Mouse (Mus musculus) right cerebral cortex, postnatal 36 days (tissue): ENCODE measurements around the gene Tango6.
A peak's percentile ranks its signal among the peaks of the same experiment; 100 is the strongest.
"Not testable (repeated sequence)": the region's sequence is repeated elsewhere in the genome, so short reads cannot be mapped to it uniquely, and the experiment has no call there.

Experiments
- DNase-seq, 2 experiments: peaks; one replicate each; pipeline ENCODE4 v3.0.0; 2022; ENCODE audit warnings: low spot score in 2 of 2, mixed read lengths in 1 of 2

Gene Tango6

DNA sequence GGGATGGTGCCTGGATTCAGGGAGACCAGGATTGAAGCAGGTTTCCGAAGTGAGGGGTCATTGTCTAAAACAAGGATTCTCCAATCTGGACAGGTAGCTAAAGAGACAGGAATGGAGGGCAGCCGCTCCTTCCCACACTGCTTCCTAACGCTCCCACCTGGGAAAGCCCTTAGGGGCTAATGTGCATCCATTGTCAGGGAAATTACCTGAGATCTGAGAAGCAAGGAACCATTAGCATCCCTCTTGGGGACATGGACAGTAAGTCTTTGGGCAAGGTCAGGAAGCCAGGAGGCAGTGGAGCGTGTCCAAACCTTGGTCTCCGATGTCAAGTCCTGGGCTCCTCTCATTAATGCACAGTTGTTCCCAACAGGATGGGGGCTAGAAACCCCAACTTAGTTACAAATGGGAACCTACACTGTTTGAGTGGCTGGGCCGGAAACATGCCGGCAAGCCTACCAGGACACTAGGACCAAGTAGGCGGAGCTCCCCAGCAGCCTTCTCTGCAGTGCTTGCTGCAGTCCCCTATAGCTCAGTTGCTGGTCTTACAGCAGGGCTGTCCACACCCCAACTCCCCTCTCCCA is 189.7 kb downstream of the Tango6 start:
- no peak for DNase-seq

DNA sequence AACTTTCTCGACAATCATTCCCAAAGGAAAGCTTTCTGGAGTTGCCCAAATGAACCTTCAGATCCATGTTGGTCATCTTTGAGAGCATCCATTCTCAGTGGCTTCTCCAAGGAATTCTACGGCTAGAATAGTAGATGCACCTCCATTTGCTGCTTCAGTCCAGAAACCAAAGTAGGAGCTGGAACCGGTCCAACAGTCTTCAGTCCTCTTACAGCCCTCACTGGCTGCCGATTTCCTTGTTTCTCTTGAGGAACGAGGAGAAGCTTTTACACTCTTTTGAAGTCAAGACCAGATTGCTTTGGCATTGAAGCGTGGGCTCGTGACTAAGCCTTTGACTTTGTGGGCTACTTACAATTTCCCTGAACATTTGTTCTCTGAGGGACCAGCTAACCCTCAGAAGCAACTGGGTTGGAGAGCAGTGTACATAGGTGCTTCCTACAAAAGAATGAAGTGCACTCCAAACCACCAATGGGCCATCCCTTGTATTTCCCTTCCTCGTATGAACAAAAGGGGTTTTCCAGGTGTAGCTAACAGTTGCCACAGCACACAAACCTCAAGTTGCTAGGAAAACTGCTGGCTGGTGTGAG is 197.3 kb downstream of the Tango6 start:
- no peak for DNase-seq

DNA sequence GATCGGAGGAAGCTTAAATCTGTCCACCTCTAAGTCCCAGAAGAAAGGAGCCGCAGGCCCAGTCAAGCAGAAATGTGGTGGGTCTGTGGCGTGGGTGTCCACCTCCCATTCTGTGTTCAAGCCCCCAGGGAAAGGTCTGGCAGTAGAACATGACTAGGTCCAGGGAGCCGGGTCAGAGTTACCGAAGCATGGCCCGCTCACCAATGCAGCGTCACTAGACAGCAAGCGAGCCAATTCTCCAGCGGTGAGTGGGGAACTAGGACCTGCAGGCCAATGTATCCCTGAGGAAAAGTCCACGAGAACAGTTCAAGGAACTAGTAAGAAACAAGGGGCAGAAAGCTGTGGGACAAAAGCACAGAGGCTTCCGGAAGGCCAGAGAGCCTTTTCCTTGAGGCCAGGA is 201.2 kb downstream of the Tango6 start:
- DNase-seq: not testable (repeated sequence)

DNA sequence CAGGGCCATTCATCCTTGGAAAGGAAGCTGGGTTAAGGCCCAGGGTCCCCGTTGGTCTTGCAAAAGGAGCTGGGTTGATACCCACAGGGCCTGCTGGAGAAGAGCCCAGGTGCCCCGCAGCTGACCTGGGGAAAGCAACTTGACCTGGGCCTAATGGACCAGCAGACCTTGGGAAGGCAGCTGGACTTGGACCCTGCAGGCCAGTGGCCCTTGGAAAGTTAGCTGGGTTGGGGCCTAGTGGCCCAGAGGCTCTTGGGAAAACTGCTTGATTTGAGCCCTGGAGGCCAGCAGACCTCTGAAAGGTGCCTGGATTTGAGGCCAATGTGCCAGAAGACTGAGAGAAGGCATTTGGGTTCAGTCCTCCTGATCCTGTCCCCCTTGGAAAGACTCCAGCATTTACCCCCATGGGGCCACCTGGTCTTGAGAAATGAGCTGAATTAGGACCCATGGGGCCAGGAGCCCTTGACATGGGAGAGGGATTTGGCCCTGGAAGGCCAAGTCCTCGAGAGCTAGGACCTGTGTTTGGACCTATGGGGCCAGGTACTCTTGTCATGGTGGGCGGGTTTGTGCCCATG is 202.0 kb downstream of the Tango6 start:
- not testable (repeated sequence) for DNase-seq

DNA sequence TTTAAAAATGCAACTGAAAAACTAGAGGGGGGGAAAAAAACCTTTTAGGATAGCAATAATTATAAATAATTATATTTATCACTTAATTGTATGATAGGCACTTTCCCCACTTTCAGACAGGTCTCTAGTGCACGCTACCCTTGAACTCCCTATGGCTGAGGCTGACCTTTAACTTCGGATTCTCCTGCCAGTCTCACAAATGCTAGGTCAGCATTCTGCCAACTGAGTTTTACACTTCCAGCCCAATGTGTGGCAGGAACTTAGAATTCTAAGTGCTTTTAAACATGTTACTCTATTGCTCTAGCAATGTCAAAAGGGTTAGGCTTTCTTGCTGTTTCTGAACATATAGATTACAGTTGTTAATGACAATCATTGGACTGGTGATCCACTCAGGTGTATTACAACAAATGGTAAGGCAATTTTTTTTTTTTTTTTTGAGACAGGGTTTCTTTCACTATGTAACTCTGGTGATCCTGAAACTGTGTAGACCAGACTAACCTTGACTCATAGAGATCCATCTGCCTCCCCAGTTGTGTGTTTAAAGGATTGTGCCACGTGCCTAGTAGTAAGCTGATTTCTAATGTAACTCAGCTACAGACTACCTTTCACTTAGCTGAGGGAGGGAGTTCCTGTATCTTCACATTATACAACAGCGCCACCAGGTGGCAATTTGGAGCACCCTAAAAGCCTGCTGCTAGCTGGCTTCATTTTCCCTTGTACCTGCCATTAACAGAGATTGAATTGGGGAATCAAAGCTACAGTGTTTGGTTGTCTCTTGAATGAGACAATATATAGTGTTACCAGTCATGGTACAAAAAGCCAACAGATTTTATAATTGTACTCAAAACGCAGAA is 204.7 kb downstream of the Tango6 start:
- peak; percentile 49 to 50 for DNase-seq

DNA sequence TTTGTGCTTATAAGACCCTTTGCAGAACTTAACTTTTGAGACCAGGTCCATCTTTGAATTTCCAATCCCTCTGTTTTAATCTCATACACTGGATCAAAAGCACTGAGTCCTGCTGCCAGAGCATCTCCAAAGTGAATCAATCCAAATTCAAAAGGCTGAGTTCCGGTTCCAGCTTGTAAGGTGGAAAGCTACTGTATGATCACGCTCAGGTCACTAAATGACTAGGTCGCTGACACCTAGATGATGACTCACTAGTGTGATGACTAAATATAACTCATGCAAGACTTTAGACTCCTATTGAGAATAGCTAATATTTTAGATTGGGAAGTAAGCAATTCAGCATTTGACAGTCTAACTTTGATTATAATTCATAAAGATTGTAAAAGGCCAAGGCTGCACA is 205.9 kb downstream of the Tango6 start:
- no peak for DNase-seq

DNA sequence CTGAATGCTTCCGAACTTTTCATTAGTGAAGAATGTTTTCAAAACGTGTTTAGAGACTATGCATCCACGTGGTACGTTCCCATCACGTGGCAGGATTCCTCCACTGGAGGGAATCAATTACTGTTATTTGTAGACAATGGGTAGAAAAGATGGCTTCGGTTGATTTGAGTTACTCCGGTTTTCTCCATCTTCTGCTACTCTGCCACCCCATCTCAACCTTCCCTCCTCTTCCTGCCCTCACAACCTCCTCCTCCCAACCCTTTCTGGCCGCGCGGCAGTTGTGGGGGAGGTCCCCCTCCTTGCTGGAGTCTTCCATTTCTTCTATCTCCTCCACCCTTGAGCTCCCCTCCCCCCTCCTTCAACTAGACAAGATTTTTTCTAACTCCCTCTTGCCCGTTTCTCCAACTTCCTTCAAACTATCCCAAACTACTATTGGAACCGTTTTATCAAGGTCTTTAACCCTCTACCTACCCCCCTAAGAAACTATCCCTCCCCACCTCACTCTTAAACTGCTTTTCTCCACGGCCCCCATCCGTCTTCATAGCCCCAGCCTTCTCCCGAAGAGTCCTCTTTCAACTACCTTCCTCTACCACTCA is 209.4 kb downstream of the Tango6 start:
- no peak for DNase-seq

DNA sequence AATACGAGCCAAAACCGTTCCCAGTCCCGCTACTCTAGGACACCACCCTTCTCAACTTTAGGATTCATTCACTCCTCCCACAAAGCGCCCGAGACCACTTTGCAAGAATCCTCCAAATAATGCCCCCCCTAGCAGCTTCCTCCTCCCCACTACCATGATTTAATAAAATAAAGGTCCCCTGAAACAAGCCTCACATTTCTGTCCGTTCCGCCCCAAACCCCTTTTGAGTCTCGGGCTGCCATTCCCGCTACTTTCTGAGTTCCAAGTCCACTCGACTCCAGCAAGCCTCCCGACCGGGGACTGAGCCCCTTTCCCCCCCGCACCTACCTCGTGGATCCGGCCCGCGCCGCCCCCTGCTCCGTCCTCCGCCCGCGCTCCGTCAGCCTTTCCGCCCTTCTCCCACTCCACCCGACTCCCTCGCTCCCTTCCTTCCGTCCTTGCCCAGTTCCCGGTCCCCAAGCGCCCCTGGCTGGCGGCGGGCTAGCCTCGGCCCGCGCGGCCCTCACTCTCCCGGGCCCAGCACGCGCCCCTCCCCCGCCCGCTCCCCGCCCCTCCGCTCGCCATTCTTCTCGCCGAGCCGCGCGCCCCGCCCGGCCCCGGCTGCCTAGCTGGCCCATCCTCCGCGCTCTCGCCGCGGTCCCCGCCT is 210.1 kb downstream of the Tango6 start:
- DNase-seq: no peak

DNA sequence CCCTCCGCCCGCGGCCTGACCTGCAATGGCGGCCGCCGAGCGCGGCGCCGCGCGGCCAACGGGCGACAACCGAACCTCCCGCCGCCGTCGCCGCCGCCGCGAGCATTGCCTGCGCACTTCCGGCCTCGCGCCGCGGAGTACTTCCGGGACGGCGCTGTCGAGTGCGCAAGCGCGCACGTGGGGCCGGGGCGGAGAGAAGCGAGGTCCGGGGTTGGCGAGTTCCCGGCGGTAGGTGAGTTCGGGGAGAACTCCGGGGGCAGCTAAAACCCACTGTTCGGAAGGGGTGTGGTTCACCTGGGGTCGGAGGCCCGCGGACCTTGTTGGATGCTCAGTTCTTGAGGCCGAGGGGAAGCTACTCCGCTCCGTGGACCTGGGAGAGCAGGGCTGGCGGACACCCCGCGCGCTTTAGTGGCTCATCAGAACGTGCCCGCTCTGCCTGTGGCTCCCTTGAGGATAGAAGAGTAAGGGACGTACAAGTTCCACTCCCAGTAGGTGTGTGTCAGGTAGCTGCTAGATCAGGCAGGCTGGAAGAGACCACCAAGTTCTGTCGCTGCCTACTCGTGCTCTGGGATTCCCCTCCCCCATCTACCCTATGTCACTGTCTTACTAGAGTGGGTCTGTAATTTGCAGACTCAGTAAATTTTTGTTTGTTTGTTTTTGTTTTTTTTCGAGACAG is 210.8 kb downstream of the Tango6 start, which contains the start of gene Utp4:
TSS of gene Utp4 (plus strand) at position 156 of the 676 bp plus-strand sequence.
- peak; percentile 80 to 81 for DNase-seq

DNA sequence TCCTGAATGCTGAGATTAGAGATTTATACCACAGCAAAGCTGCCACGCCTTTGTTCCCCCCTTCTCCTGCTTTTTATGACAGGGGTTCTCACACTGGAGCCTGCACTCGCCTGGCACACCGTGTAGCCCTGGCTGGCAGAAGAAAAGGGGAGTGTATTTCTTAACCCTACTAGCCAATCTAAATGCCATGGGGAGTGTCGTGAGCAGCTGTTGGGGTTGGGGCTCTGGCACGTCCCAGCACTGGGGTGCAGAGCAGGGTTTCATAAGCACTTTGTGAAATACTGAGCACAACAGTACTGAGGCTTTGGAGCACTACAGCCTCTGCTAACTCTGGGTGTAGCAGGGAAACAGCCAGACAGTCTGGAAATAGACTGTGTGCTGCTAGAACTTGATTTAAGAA is 216.6 kb downstream of the Tango6 start:
- DNase-seq: no peak
